Mouse (Mus musculus): ENCODE results near the gene Raet1e. TPM values are rescaled to one million over a fixed set of nuclear protein-coding genes. Genes with fewer than 3 reads are reported as not detected.
"Not testable (repeated sequence)": the region's sequence is repeated elsewhere in the genome, so short reads cannot be mapped to it uniquely, and the experiment has no call there.

The Raet1e gene
- total and polyA plus RNA-seq, 2 experiments, result 2.4 to 6.5 TPM

GRCm38 (mm10) chr10:22169116-22169515 lies 10.7 kb downstream of the Raet1e start:
- H3K27ac ChIP-seq (replicated peaks; ENCODE audit: insufficient read depth, low read depth, low read length), result not testable (repeated sequence)

GRCm38 (mm10) chr10:22172431-22173334 lies 14.3 kb downstream of the Raet1e start:
- H3K36me3 ChIP-seq (ENCODE audit: control insufficient read depth, insufficient read depth, low read length); H3K4me3 ChIP-seq (ENCODE audit: insufficient read depth, low read depth, low read length); DNase-seq (ENCODE audit: extremely low read depth, low read depth, low spot score); H3K27ac ChIP-seq (replicated peaks; ENCODE audit: insufficient read depth, low read depth, low read length); H3K4me1 ChIP-seq (ENCODE audit: control insufficient read depth, insufficient read depth, low read length); H3K79me2 ChIP-seq (ENCODE audit: control insufficient read depth, insufficient read depth, low read length); H3K9ac ChIP-seq (ENCODE audit: low read depth, low read length); H3K27me3 ChIP-seq (ENCODE audit: control insufficient read depth, insufficient read depth, low read length): not testable (repeated sequence)
- WGBS, result 27% methylated on average over 5 of the region's 5 CpGs

More at GRCm38 (mm10) chr10:22169116-22169515, 10.7 kb downstream of the Raet1e start:
- not testable (repeated sequence) for H3K27me3 ChIP-seq (ENCODE audit: control insufficient read depth, insufficient read depth, low read length); DNase-seq (ENCODE audit: extremely low read depth, low read depth, low spot score); H3K36me3 ChIP-seq (ENCODE audit: control insufficient read depth, insufficient read depth, low read length); H3K4me1 ChIP-seq (ENCODE audit: control insufficient read depth, insufficient read depth, low read length); H3K79me2 ChIP-seq (ENCODE audit: control insufficient read depth, insufficient read depth, low read length); H3K9ac ChIP-seq (ENCODE audit: low read depth, low read length); H3K4me3 ChIP-seq (ENCODE audit: insufficient read depth, low read depth, low read length)

- WGBS, result 23% methylated on average over 12 of the region's 17 CpGs
- H3K4me1 ChIP-seq (ENCODE audit: control insufficient read depth, insufficient read depth, low read length); H3K27me3 ChIP-seq (ENCODE audit: control insufficient read depth, insufficient read depth, low read length); H3K4me3 ChIP-seq (ENCODE audit: insufficient read depth, low read depth, low read length); H3K79me2 ChIP-seq (ENCODE audit: control insufficient read depth, insufficient read depth, low read length); H3K36me3 ChIP-seq (ENCODE audit: control insufficient read depth, insufficient read depth, low read length); H3K27ac ChIP-seq (replicated peaks; ENCODE audit: insufficient read depth, low read depth, low read length); H3K9ac ChIP-seq (ENCODE audit: low read depth, low read length); DNase-seq (ENCODE audit: extremely low read depth, low read depth, low spot score): not testable (repeated sequence)
Observed at GRCm38 (mm10) chr10:22173335-22174189, 15.2 kb downstream of the Raet1e start.

- not testable (repeated sequence) for H3K27me3 ChIP-seq (ENCODE audit: control insufficient read depth, insufficient read depth, low read length); H3K4me3 ChIP-seq (ENCODE audit: insufficient read depth, low read depth, low read length); H3K27ac ChIP-seq (replicated peaks; ENCODE audit: insufficient read depth, low read depth, low read length); DNase-seq (ENCODE audit: extremely low read depth, low read depth, low spot score); H3K4me1 ChIP-seq (ENCODE audit: control insufficient read depth, insufficient read depth, low read length); H3K9ac ChIP-seq (ENCODE audit: low read depth, low read length); H3K36me3 ChIP-seq (ENCODE audit: control insufficient read depth, insufficient read depth, low read length); H3K79me2 ChIP-seq (ENCODE audit: control insufficient read depth, insufficient read depth, low read length)
- 82% methylated on average over 2 of the region's 2 CpGs for WGBS
Observed at GRCm38 (mm10) chr10:22174190-22174487, 15.8 kb downstream of the Raet1e start.

- H3K9ac ChIP-seq (ENCODE audit: low read depth, low read length); H3K4me3 ChIP-seq (ENCODE audit: insufficient read depth, low read depth, low read length); H3K79me2 ChIP-seq (ENCODE audit: control insufficient read depth, insufficient read depth, low read length); H3K4me1 ChIP-seq (ENCODE audit: control insufficient read depth, insufficient read depth, low read length); H3K36me3 ChIP-seq (ENCODE audit: control insufficient read depth, insufficient read depth, low read length); H3K27ac ChIP-seq (replicated peaks; ENCODE audit: insufficient read depth, low read depth, low read length); H3K27me3 ChIP-seq (ENCODE audit: control insufficient read depth, insufficient read depth, low read length): not testable (repeated sequence)
- peak; percentile 82 for DNase-seq (ENCODE audit: extremely low read depth, low read depth, low spot score)
- 23% methylated on average over 2 of the region's 2 CpGs for WGBS
Observed at GRCm38 (mm10) chr10:22176515-22176914, 18.1 kb downstream of the Raet1e start.

- 12% methylated on average over 10 of the region's 10 CpGs for WGBS
- not testable (repeated sequence) for H3K4me3 ChIP-seq (ENCODE audit: insufficient read depth, low read depth, low read length)
Observed at GRCm38 (mm10) chr10:22191035-22191434, 32.7 kb downstream of the Raet1e start.

GRCm38 (mm10) chr10:22201352-22201751 lies 43.0 kb downstream of the Raet1e start:
- WGBS, result 80% methylated on average over 2 of the region's 3 CpGs
- H3K79me2 ChIP-seq (ENCODE audit: control insufficient read depth, insufficient read depth, low read length), result not testable (repeated sequence)

More at GRCm38 (mm10) chr10:22191035-22191434, 32.7 kb downstream of the Raet1e start:
- DNase-seq (ENCODE audit: extremely low read depth, low read depth, low spot score); H3K36me3 ChIP-seq (ENCODE audit: control insufficient read depth, insufficient read depth, low read length); H3K9ac ChIP-seq (ENCODE audit: low read depth, low read length); H3K27me3 ChIP-seq (ENCODE audit: control insufficient read depth, insufficient read depth, low read length); H3K4me1 ChIP-seq (ENCODE audit: control insufficient read depth, insufficient read depth, low read length); H3K27ac ChIP-seq (replicated peaks; ENCODE audit: insufficient read depth, low read depth, low read length); H3K79me2 ChIP-seq (ENCODE audit: control insufficient read depth, insufficient read depth, low read length): not testable (repeated sequence)

GRCm38 (mm10) chr10:22202784-22203583 lies 44.6 kb downstream of the Raet1e start:
- not testable (repeated sequence) for H3K27ac ChIP-seq (replicated peaks; ENCODE audit: insufficient read depth, low read depth, low read length); H3K36me3 ChIP-seq (ENCODE audit: control insufficient read depth, insufficient read depth, low read length); H3K79me2 ChIP-seq (ENCODE audit: control insufficient read depth, insufficient read depth, low read length); H3K4me1 ChIP-seq (ENCODE audit: control insufficient read depth, insufficient read depth, low read length); H3K27me3 ChIP-seq (ENCODE audit: control insufficient read depth, insufficient read depth, low read length); H3K9ac ChIP-seq (ENCODE audit: low read depth, low read length); DNase-seq (ENCODE audit: extremely low read depth, low read depth, low spot score); H3K4me3 ChIP-seq (ENCODE audit: insufficient read depth, low read depth, low read length)
- no CpG with 5 or more reads among the region's 2 CpGs for WGBS

More at GRCm38 (mm10) chr10:22201352-22201751, 43.0 kb downstream of the Raet1e start:
- not testable (repeated sequence) for H3K4me1 ChIP-seq (ENCODE audit: control insufficient read depth, insufficient read depth, low read length); H3K27ac ChIP-seq (replicated peaks; ENCODE audit: insufficient read depth, low read depth, low read length); H3K4me3 ChIP-seq (ENCODE audit: insufficient read depth, low read depth, low read length); H3K36me3 ChIP-seq (ENCODE audit: control insufficient read depth, insufficient read depth, low read length); DNase-seq (ENCODE audit: extremely low read depth, low read depth, low spot score); H3K27me3 ChIP-seq (ENCODE audit: control insufficient read depth, insufficient read depth, low read length); H3K9ac ChIP-seq (ENCODE audit: low read depth, low read length)

All from liver, adult 2 months (tissue).